Mouse (Mus musculus): ENCODE data around the gene 2010109A12Rik.

The 2010109A12Rik gene

DNA sequence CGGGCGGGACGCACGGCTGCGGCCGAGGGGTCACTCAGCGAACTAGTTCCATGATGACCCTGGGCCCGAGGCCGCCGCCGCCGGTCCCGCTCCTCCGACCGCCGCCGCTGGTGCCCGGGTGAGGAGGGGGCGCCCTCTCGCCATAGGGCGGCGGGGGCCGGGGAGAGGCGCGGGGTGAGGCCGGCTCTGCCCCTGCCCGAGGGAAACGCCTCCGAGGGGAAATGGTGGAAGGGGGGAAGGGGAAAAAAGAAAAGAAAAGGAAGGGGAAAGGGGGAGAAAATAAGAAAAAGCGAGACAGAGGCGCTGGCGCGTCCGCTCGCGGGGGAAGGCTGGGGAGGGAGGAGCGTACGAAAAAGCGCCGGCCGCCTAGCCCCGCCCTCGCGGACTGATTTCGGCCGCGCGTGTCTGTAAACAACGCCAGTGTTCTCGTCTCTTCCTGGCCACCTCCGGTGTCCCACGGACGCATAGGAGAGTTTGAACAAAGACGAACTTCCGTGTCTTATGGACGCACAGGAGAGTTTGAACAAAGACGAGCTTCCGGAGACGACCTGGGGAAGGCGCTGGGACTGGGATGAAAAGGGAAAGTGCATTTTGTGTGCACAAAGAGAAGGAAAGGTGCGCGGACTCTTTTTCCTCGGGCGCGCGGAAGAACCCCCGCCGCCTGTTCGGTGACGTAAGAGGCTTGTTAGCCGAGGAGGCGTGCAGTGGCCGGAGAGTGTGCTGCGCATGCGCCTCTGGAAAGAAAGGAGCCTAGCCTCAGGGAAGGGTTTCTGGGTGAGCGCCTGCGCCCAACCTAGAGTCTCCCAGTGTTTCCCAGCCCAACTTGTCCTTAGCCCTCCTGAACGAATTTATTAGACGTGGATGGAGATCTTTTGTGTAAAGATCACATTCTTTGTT lies at the start of gene 2010109A12Rik, which contains the start of gene Ccni:
Gene 2010109A12Rik (plus strand): TSS at position 410 of the 897 bp plus-strand sequence.
Gene Ccni (minus strand): TSS at position 387 of the 897 bp plus-strand sequence.
- ATAC-seq (ENCODE audit: low TSS enrichment): peak; percentile 97

DNA sequence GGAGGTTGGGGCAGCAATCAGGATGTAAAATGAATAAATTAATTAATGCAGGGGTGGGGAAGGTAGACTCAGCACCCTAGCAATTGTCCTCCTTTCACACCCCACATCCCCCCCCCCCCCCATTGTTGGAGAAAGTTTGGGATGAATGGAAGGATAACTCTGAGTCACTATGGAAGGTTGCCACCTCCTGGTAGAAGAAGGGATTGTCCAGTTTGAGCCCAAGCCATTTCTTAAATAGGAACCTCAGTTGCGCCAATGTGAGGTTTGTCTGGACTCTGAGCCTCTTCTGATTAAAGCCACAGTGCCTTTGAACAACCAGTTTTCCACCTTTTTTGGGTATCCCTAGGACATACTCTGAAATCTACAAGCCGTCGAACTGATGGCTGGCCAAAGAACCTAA lies 42.8 kb upstream of the 2010109A12Rik start:
- ATAC-seq (ENCODE audit: low TSS enrichment): peak; percentile 56

DNA sequence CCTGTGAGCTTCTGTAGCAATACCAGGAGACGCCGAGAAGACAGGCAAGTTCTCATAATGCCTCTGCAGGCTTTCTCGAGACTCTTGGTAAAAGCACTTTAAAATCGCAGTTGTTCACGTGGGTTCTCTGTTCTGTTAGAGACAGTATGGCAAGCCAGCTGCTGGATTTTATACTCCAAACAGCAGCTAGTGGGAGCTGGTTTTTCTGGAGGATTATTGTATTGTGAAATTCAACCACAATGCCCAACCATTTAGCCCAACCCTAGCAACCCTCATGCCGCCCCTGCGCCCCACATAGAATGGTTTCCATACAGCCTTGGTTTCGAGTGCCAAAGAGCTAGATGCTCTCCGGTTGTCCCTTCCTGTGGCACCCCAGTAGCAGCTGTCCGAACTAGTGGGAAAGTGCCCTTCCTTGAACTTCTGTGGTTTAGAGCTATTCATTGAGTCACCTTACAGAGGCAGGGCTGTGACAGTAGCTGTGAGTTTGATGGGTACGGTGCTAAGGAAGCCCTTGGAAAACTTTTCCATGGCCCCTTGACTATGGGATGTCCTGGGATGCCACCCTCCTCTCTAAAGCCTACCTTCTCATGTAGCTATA lies 38.3 kb upstream of the 2010109A12Rik start:
- ATAC-seq (ENCODE audit: low TSS enrichment): peak; percentile 53; the same call in 1 of the 2 replicates

DNA sequence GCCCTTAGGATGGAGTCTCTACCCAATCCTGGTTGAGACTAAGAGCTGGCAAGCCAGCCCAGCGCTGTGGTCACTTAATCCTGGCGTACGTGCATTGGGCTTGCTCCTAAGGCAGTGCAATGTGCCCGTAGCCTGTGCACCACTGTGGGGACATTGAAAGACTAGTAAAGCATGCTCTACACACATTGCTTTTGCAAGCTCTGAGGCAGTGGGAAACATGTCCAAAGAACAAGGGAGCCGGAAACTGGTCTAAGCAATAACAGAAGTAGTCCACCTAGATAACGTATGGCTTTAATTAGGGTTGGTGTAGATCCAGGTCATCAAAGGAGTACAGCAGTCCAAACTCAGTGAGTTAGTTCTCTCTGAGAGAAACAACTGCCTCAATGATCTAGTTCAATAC lies 37.7 kb upstream of the 2010109A12Rik start:
- ATAC-seq (ENCODE audit: low TSS enrichment): no peak

DNA sequence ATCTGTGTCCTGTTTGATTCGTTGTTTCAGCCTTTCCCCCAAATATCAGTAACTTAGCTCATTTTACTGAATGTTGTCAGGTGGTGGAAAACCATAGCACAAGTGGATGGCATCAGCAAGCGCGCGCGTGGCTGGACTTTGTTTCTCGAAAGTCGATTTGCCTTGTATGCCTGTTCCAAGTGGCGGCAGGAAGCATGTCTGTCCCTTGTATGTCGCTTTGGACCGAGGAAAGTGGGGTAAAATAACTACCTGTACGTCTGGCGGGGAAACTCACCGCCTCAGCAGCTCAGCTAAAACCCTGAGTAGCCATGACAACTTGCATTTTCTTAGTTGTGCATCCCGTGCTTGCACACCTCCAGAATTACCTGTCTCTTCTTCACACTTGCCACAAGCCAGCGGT lies 34.9 kb upstream of the 2010109A12Rik start:
- ATAC-seq (ENCODE audit: low TSS enrichment): no peak

DNA sequence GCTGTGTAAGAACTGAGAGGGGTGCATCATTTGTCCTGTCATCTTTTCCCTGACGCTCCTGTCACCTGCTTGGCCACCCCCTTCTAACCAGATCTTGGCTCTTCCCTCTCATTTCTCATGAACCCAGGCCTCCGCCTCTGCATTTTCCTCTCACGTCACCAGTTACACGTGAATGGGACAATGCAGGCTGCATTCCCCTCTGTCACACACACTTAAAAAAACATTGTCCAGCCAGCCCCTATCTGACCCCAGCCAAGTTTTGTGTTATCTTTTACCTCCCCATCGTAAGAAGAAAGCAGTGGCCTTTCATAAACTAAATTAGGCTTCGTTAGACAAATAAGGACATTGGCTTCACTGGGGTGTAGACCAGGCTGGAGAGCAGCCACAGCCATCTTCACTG lies 33.8 kb upstream of the 2010109A12Rik start:
- ATAC-seq (ENCODE audit: low TSS enrichment): no peak

DNA sequence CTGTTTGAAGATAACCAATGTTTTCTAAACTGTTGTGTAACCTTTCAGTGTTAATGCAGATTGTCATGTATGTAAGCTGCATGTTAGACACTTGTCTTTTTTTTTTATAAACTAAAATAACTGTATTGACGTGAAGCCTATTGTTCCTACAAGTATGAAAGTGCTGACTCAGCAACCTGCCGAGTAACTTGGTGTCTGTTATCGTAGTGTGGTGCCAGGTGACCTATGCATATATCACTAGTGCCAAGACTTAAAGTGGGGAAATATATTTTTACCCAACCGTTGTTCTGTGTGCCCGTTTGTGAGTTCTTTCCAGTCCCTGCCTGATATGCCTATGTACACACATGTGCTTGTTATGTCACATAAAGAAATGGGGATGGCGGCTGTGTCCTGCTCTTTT lies 31.6 kb upstream of the 2010109A12Rik start:
- ATAC-seq (ENCODE audit: low TSS enrichment): no peak

DNA sequence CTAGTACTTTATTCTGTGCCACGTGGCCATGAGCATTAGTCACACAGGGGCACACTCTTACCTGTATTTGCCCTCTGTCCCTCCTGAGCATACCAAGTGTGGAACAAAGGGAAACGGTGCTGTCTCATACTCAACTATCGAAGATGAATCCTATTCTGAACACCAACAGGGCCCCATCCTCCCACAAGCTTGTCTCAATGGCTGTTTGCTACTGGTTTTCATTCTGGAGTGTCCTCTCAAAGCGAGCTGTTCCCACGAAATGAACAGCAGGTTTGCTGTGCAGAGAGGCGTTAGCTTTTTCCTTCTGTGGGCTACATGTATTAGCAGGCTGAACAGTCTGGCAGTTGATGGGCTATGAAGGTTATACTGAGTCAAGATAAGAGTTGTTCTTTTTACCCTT lies 27.7 kb upstream of the 2010109A12Rik start:
- ATAC-seq (ENCODE audit: low TSS enrichment): peak; percentile 47

DNA sequence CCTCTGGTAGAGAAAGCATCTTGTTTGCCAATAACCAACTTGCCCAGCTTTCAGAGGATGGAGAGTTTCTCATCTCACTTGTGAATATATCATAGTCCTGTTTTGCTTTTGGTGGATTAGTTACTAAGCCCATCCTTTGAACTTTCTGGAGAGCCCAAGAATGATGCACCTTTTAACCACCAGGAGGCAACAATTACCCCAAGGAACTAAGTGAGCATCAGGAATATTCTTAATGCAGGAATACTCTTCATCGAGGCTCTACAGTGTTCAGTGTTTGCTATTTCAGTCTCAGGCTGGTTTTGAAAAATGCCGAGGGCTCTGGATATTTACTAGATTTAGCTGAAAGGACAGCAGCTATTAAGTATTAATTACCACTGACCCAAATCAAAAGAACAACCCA lies 26.1 kb upstream of the 2010109A12Rik start:
- ATAC-seq (ENCODE audit: low TSS enrichment): no peak

DNA sequence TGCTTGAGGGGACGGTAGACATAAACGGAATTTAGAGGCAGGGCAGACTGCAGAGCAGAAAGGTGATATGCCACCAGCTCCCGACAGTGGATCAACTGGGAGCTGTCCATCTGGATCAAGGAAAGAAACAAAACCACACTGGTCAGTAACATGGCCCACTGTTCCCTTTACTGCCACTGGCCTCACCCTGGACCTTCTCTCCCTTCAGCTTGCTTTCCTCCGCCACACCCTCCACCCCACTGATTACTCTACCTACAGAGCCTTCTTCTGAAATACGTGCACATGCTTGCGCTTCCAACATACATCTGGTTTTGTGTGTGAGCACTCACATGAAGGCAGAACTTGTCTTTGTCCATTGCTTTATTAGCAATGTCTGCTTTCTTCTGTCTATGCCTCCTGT lies 23.0 kb upstream of the 2010109A12Rik start:
- ATAC-seq (ENCODE audit: low TSS enrichment): no peak

DNA sequence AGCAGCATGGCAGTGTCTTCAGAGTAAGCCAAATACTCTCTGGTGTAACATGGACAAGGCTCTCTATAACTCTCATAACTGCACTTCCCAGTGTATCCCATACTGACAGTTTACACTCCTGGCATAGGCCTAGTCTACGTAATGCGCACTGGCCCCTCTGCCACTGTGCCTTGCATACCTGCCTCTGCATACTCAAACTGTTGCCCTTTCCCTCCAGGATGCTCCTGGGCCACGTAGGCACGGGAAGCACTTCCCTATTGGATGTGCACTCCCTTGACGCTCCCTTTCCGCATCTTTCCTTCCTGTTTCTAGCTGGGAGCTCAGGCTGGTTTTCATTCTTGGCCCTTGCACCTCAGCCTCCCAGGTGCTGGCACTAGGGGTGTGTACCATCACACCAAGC lies 21.8 kb upstream of the 2010109A12Rik start:
- ATAC-seq (ENCODE audit: low TSS enrichment): no peak

DNA sequence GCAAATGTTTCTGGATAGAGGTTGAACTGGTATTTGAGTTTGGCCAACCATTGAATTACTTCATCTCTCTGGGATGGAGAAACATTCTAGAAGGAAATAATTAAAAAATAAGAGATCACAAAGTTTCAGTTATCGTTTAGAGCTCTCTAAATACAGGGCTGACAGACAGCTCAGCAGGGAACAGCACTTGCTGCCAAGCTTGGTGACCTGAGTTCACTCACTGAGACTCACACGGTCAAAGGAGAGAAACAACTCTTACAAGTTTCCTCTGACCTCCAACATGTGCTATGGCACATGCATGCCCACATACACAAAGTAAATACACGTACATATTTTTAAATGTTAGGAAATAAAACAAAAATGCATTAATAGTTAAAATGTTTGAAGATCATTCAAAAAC lies 16.7 kb upstream of the 2010109A12Rik start:
- no peak for ATAC-seq (ENCODE audit: low TSS enrichment)

DNA sequence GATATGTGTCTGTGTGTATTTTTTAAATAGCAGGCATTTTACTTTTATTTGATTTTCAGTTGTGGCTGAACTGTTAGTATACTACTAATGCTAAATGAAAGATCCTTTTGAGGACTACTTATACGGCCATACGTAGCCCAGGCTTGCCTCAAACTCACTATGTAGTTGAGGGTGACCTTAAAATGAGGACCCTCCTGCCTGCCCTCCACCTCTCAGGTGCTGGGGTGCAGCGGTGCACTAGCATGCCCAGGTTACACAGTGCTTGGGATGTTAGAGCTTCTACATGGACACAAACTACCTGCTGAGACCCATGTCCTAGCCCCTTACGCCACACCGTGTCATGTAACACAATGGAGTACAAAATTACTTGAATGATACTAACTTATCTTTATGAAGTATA lies 15.9 kb upstream of the 2010109A12Rik start:
- no peak for ATAC-seq (ENCODE audit: low TSS enrichment)

DNA sequence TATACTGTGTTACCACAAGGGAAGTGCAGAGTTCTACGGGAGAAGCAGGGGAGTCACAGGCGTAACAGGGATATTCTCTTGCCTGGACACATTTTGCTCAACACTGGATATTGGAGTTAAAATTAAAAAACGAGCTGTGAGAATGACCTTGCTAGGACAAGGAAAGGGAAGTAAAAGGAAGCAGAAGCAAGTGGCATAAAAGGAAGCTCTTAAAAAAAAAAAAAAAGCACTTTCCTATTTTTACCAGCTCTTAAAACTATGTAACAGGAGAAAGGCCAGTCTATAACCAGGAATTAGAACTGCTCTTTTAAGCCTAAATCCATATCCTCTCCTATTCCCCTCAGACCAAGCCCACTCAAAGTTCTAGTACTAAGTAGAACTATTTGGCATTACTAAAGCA lies 8.1 kb upstream of the 2010109A12Rik start:
- ATAC-seq (ENCODE audit: low TSS enrichment): no peak

DNA sequence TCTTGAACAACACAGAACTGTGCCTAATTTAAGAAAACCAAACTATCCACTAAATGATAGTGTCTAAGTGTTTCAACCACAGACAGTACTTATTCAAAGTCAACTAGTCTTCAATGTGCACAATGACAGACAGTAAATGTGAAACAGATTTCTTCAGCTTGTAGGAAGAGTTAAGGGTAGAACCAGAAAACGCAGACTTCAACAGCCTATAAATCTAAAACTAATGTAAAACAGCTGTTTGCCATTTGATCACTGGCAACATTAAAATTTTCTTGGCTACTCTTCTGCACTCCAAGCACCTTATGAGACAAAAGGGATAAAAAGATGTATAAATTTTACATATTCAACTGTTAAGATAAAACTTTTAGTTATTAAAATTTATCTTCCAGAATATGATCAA lies 5.1 kb upstream of the 2010109A12Rik start:
- ATAC-seq (ENCODE audit: low TSS enrichment): no peak

DNA sequence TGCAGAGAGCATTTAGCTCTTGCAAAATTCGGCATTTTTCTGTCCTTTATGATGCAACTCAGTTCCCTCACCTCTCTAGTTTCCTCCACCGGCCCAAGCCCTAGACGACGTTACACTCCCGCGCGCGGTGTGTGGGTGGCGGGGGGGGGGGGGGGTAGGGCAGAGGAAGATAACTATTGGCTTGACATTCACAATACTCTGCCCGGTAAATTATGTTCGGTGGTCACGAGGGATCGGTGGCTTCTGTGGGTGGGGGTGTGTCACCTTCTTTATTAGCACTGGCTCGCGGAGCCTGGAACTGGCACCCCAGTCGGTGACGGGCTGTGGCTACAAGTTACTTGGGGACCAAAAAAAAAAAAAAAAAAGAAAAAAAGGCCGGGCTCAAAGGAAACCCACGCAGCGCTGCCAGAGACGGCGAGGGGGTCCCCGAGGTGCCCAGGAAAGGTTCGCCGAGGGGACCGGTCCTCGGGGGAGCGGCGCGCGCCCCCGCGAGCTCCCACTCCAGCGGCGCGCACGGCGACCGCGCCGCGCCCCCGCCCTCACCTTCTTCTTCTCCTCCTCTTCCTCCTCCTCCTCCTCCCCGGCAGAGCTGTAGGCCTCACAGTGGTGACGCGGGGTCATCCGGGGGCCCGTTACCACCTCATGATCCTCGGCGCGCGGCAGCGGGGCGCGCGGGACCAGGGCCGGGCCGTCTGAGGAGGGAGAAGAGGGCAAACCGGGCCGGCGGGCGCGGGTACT lies 778 bp upstream of the 2010109A12Rik start:
- peak; percentile 21 for ATAC-seq (ENCODE audit: low TSS enrichment)

DNA sequence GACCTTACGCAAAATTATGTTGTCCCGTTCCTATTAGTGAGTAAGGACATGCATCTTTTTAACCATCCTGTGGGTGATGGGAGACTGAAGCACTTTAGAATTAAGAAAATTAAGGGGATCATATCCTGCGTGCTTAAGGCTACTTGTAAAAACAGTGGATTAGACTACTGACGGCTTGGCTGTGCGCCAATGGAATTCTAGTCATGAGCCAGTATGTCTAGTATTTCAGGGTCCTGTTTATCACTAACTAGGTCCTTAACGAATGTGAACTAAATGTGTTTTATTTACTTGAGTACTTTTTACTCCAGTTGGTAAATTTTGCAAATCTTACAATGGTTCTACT lies 659 bp downstream of the 2010109A12Rik start:
- ATAC-seq (ENCODE audit: low TSS enrichment): no peak; the same call in 1 of the 2 replicates

DNA sequence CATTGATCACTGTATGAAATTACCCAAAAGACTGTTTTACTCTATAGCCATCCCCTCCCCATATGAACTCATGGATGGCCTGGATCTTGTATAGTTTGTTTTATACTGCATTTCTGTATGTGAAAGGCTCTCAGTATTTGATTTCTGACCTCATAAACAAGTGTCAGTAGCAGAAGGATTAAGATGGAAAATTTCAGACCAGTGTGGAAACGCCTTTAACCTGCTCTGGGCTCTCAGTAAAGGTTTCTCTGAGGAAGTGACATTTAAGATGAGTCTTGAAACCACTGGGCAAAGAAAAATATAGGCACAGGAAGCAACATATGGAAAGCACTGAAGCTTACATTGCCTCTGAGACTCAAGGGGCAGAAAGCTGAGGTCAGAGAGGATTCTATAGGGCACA lies 1.2 kb downstream of the 2010109A12Rik start:
- ATAC-seq (ENCODE audit: low TSS enrichment): no peak

DNA sequence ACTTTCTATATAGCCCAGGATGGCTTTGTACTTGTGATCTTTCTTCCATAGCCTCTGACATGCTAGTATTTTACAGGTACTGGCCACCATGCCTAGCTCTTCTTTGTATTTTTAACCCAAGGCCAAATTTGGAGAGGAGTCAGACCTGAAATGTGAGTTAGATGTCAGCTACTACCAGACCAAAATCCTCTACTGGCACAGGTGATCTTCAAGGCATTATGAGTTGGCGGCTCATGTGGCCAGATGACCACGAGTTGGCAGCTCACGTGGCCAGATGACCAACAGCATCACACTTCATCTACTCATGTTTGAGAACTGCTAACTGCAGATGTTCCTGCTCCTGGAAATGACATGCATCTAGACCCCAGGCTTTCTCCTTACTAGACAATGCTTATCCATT lies 12.1 kb downstream of the 2010109A12Rik start:
- no peak for ATAC-seq (ENCODE audit: low TSS enrichment)

DNA sequence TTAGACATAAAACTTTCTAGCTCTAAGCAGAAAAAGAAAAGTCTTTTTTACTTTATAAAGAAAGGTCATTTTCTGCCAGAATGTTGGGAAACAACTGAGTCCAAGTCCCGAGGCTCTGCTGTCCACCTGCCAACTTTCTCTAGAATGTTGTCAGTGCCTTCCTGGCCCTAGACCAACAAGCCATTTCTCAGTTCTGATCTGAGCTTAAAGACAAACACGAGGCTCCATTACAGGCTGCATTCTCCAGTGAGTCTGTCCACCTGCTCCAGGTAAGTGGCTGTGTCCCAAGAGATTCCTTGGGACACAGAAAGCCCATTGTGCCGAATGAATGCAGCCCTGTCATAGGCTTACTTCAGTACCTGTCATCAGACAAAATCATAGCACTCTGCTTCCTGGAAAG lies 15.3 kb downstream of the 2010109A12Rik start:
- no peak for ATAC-seq (ENCODE audit: low TSS enrichment)

DNA sequence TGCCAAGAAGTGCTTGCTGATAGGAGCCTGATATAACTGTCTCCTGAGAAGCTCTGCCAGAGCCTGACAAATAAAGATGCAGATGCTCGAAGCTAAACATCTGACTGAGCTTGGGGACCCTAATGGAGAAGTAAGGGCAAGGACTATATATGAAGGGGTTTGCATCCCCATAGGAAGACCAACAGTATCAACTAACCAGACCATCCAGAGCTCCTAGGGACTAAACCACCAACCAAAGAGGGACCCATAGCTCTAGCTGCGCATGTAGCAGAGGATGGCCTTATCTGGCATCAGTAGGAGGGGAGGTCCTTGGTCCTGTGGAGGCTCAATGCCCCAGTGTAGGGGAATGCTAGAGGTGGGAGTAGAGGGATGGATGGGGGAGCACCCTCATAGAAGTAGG lies 18.2 kb downstream of the 2010109A12Rik start:
- ATAC-seq (ENCODE audit: low TSS enrichment): no peak

DNA sequence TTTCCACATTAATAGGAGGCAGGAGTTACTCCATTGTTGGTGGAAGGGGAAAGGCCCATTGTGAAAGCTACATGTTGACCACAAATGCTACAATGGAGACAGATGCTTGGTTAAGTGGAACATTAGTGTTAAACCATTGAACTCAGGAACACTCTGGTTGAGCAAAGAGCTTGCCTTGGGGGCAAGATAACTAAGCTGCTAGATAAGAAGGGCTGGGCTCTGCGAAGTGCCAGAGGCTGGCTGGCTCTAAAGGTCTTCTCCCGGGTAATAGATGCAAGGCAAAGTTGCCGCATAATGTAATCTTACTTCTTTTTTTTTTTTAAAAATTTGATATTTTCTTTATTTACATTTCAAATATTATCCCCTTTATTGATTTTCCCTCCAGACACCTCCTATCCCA lies 20.8 kb downstream of the 2010109A12Rik start:
- ATAC-seq (ENCODE audit: low TSS enrichment): no peak

DNA sequence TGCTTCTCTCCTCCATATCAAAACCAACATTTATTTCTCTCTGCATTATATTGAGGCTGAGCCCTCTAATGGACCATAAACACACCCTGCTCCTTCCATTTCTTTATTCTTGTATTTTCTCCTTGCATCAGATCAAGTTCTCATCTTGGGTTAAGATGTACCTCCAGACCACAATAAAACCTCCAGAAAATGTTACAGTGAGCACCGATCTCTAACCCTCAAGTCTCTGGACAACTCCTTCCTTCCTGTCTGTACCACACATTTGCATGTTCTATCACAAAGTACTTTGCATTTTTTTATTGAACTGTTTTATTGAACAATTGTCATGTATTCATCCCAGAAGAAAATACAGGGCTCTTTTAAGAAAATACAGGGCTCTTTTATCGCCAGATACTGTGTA lies 23.2 kb downstream of the 2010109A12Rik start:
- ATAC-seq (ENCODE audit: low TSS enrichment): no peak

Measured in frontal cortex, adult (tissue).